Mouse (Mus musculus): ENCODE measurements around the gene Rerg. TPM values are rescaled to one million over a fixed set of nuclear protein-coding genes. Genes with fewer than 3 reads are reported as not detected.

The Rerg gene
- polyA plus RNA-seq, 1 experiment: 4.3 TPM

- no peak for DNase-seq (ENCODE audit: low read depth)
- TF ChIP-seq CTCF (IDR thresholded peaks at IDR 0.05; ENCODE audit: borderline replicate concordance, extremely low read depth, insufficient read depth, insufficient read length): no peak
- TF ChIP-seq POLR2A (IDR thresholded peaks at IDR 0.05; ENCODE audit: borderline replicate concordance, extremely low read depth, insufficient read depth, insufficient read length, poor library complexity, severe bottlenecking): no peak
Measured at GRCm38 (mm10) chr6:137143818-137144525, 26.3 kb downstream of the Rerg start.

- DNase-seq (ENCODE audit: low read depth): peak; percentile 57
- TF ChIP-seq POLR2A (IDR thresholded peaks at IDR 0.05; ENCODE audit: borderline replicate concordance, extremely low read depth, insufficient read depth, insufficient read length, poor library complexity, severe bottlenecking) (no peak), CTCF (IDR thresholded peaks at IDR 0.05; ENCODE audit: borderline replicate concordance, extremely low read depth, insufficient read depth, insufficient read length) (no peak)
Measured at GRCm38 (mm10) chr6:137142796-137143195, 27.5 kb downstream of the Rerg start.

GRCm38 (mm10) chr6:137141247-137141820, 29.0 kb downstream of the Rerg start:
- DNase-seq (ENCODE audit: low read depth): no peak
- TF ChIP-seq CTCF (IDR thresholded peaks at IDR 0.05; ENCODE audit: borderline replicate concordance, extremely low read depth, insufficient read depth, insufficient read length): no peak
- no peak for TF ChIP-seq POLR2A (IDR thresholded peaks at IDR 0.05; ENCODE audit: borderline replicate concordance, extremely low read depth, insufficient read depth, insufficient read length, poor library complexity, severe bottlenecking)

- no peak for TF ChIP-seq CTCF (IDR thresholded peaks at IDR 0.05; ENCODE audit: borderline replicate concordance, extremely low read depth, insufficient read depth, insufficient read length)
- no peak for TF ChIP-seq POLR2A (IDR thresholded peaks at IDR 0.05; ENCODE audit: borderline replicate concordance, extremely low read depth, insufficient read depth, insufficient read length, poor library complexity, severe bottlenecking)
- DNase-seq (ENCODE audit: low read depth): no peak
Measured at GRCm38 (mm10) chr6:137138822-137139221, 31.5 kb downstream of the Rerg start.

GRCm38 (mm10) chr6:137138391-137138790, 31.9 kb downstream of the Rerg start:
- TF ChIP-seq POLR2A (IDR thresholded peaks at IDR 0.05; ENCODE audit: borderline replicate concordance, extremely low read depth, insufficient read depth, insufficient read length, poor library complexity, severe bottlenecking): no peak
- TF ChIP-seq CTCF (IDR thresholded peaks at IDR 0.05; ENCODE audit: borderline replicate concordance, extremely low read depth, insufficient read depth, insufficient read length): no peak
- no peak for DNase-seq (ENCODE audit: low read depth)

- TF ChIP-seq CTCF (IDR thresholded peaks at IDR 0.05; ENCODE audit: borderline replicate concordance, extremely low read depth, insufficient read depth, insufficient read length): no peak
- TF ChIP-seq POLR2A (IDR thresholded peaks at IDR 0.05; ENCODE audit: borderline replicate concordance, extremely low read depth, insufficient read depth, insufficient read length, poor library complexity, severe bottlenecking): no peak
Measured at GRCm38 (mm10) chr6:137136401-137136800, 33.9 kb downstream of the Rerg start.

GRCm38 (mm10) chr6:137135506-137136391, 34.5 kb downstream of the Rerg start:
- TF ChIP-seq CTCF (IDR thresholded peaks at IDR 0.05; ENCODE audit: borderline replicate concordance, extremely low read depth, insufficient read depth, insufficient read length): no peak
- DNase-seq (ENCODE audit: low read depth): peak; percentile 74

More at GRCm38 (mm10) chr6:137136401-137136800, 33.9 kb downstream of the Rerg start:
- DNase-seq (ENCODE audit: low read depth): no peak

- DNase-seq (ENCODE audit: low read depth): no peak
- TF ChIP-seq POLR2A (IDR thresholded peaks at IDR 0.05; ENCODE audit: borderline replicate concordance, extremely low read depth, insufficient read depth, insufficient read length, poor library complexity, severe bottlenecking): no peak
- no peak for TF ChIP-seq CTCF (IDR thresholded peaks at IDR 0.05; ENCODE audit: borderline replicate concordance, extremely low read depth, insufficient read depth, insufficient read length)
Measured at GRCm38 (mm10) chr6:137131794-137132193, 38.5 kb downstream of the Rerg start.

GRCm38 (mm10) chr6:137131349-137131748, 38.9 kb downstream of the Rerg start:
- no peak for DNase-seq (ENCODE audit: low read depth)
- TF ChIP-seq POLR2A (IDR thresholded peaks at IDR 0.05; ENCODE audit: borderline replicate concordance, extremely low read depth, insufficient read depth, insufficient read length, poor library complexity, severe bottlenecking): no peak
- no peak for TF ChIP-seq CTCF (IDR thresholded peaks at IDR 0.05; ENCODE audit: borderline replicate concordance, extremely low read depth, insufficient read depth, insufficient read length)

- no peak for DNase-seq (ENCODE audit: low read depth)
- no peak for TF ChIP-seq CTCF (IDR thresholded peaks at IDR 0.05; ENCODE audit: borderline replicate concordance, extremely low read depth, insufficient read depth, insufficient read length)
- no peak for TF ChIP-seq POLR2A (IDR thresholded peaks at IDR 0.05; ENCODE audit: borderline replicate concordance, extremely low read depth, insufficient read depth, insufficient read length, poor library complexity, severe bottlenecking)
Measured at GRCm38 (mm10) chr6:137126861-137127260, 43.4 kb downstream of the Rerg start.

- TF ChIP-seq CTCF (IDR thresholded peaks at IDR 0.05; ENCODE audit: borderline replicate concordance, extremely low read depth, insufficient read depth, insufficient read length): no peak
- no peak for TF ChIP-seq POLR2A (IDR thresholded peaks at IDR 0.05; ENCODE audit: borderline replicate concordance, extremely low read depth, insufficient read depth, insufficient read length, poor library complexity, severe bottlenecking)
- no peak for DNase-seq (ENCODE audit: low read depth)
Measured at GRCm38 (mm10) chr6:137126224-137126623, 44.1 kb downstream of the Rerg start.
